Mouse (Mus musculus): ENCODE measurements around the gene Mboat2. TPM values are rescaled to one million over a fixed set of nuclear protein-coding genes. Genes with fewer than 3 reads are reported as not detected.

The Mboat2 gene
- polyA plus RNA-seq, 1 experiment: 6.2 TPM

DNA sequence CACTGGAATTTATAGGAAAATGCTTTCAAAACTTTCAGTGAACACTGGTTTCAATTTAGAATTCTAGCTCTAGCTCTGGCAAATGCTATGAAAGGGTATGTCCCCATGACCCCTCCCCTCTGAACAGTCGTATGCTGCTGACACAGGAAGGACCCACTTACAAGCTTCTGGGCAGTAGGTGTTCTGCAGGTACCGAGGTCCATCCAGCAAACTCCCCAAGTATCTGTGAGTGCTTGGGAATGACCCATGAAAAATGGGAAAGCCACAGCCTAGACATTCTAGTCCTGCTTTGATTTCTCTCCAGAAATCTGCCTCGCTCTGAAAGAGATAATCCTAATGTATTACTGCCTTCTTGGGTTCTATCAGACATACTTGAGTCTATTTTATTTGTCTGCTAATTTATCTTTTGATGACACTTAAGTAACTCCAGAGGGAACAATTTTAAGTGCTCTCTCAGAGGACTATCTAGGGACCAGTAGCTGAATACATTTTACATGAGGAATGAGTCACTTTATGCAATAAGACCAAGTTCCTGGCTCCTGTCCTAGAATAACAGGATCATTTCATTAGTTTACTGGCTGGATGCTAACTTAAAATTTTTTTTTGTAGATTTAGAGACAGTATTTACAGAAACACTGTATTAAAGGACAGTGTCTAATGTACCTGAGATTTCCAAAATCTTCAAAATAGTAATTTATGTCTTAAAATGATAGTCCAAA, 6.9 kb upstream of the Mboat2 start:
- Histone ChIP-seq H3K36me3 (ENCODE audit: control insufficient read depth, insufficient read depth, low read length) (no peaks in the 10 kb centered on the region), H3K4me3 (ENCODE audit: insufficient read depth, low read depth, low read length) (no peak overlapping the region)
- DNase-seq: peak; percentile 46

DNA sequence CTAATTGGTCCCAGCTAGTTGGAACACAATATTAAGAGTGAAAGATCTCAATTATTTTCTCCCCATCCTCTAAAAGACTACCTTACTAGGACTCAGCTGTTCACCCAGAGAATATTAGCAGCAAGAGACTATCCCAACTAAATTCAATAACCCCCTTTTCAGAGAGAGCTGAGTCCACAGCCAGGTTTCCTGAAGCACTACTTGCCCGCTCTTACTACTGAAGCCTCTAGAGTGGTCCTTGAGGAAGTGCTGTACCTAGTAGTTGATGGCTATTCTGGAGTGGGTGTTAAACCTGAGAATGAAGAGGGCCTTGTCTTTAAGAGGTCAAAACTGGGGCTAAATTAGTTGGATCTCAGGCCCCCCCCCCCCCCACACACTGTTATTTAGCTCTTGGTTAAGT, 593 bp upstream of the Mboat2 start:
- Histone ChIP-seq H3K4me3 (ENCODE audit: insufficient read depth, low read depth, low read length) (no peak overlapping the region), H3K4me1 (ENCODE audit: control insufficient read depth, insufficient read depth, low read length) (no peaks in the 10 kb centered on the region), H3K36me3 (ENCODE audit: control insufficient read depth, insufficient read depth, low read length) (no peaks in the 10 kb centered on the region), H3K27me3 (replicated peaks; ENCODE audit: control insufficient read depth, insufficient read depth, low read length) (no peaks in the 10 kb centered on the region), H3K27ac (ENCODE audit: insufficient read depth, low read depth, low read length) (no peak overlapping the region)
- no peak for TF ChIP-seq POLR2A (IDR thresholded peaks at IDR 0.05; ENCODE audit: low read depth, low read length)
- TF ChIP-seq CTCF (conservative IDR thresholded peaks at IDR 0.05; ENCODE audit: insufficient read depth, insufficient read length, low read depth, low read length): no peak
- 100% methylated on average over 1 of the region's 1 CpGs for WGBS
- DNase-seq: no peak

More for the DNA sequence above, 6.9 kb upstream of the Mboat2 start:
- TF ChIP-seq CTCF (conservative IDR thresholded peaks at IDR 0.05; ENCODE audit: insufficient read depth, insufficient read length, low read depth, low read length): no peak
- no peak for TF ChIP-seq POLR2A (IDR thresholded peaks at IDR 0.05; ENCODE audit: low read depth, low read length)
- H3K4me1 ChIP-seq (ENCODE audit: control insufficient read depth, insufficient read depth, low read length): no peaks in the 10 kb centered on the region
- no peak overlapping the region for H3K27ac ChIP-seq (ENCODE audit: insufficient read depth, low read depth, low read length)
- 71% methylated on average over 3 of the region's 3 CpGs for WGBS
- no peaks in the 10 kb centered on the region for H3K27me3 ChIP-seq (replicated peaks; ENCODE audit: control insufficient read depth, insufficient read depth, low read length)

- WGBS: under 1% methylated on average over 92 of the region's 95 CpGs
- peak overlapping the region; percentile 60 for H3K27ac ChIP-seq (ENCODE audit: insufficient read depth, low read depth, low read length)
- H3K27me3 ChIP-seq (replicated peaks; ENCODE audit: control insufficient read depth, insufficient read depth, low read length): no peaks in the 10 kb centered on the region
- TF ChIP-seq POLR2A (IDR thresholded peaks at IDR 0.05; ENCODE audit: low read depth, low read length) (no peak), CTCF (conservative IDR thresholded peaks at IDR 0.05; ENCODE audit: insufficient read depth, insufficient read length, low read depth, low read length) (no peak)
- H3K4me1 ChIP-seq (ENCODE audit: control insufficient read depth, insufficient read depth, low read length): no peaks in the 10 kb centered on the region
- peak overlapping the region; percentile 95 for H3K4me3 ChIP-seq (ENCODE audit: insufficient read depth, low read depth, low read length)
- peak; percentile 81 for DNase-seq
- H3K36me3 ChIP-seq (ENCODE audit: control insufficient read depth, insufficient read depth, low read length): no peaks in the 10 kb centered on the region
These were observed 679 bp downstream of the Mboat2 start for GRCm38 (mm10) chr12:24831153-24831963.

- TF ChIP-seq CTCF (conservative IDR thresholded peaks at IDR 0.05; ENCODE audit: insufficient read depth, insufficient read length, low read depth, low read length) (no peak), POLR2A (IDR thresholded peaks at IDR 0.05; ENCODE audit: low read depth, low read length) (no peak)
- no peaks in the 10 kb centered on the region for H3K27me3 ChIP-seq (replicated peaks; ENCODE audit: control insufficient read depth, insufficient read depth, low read length)
- H3K36me3 ChIP-seq (ENCODE audit: control insufficient read depth, insufficient read depth, low read length): no peaks in the 10 kb centered on the region
- WGBS: 1% methylated on average over 32 of the region's 32 CpGs
- DNase-seq: peak; percentile 19
- H3K4me3 ChIP-seq (ENCODE audit: insufficient read depth, low read depth, low read length): peak overlapping the region; percentile 95
- H3K4me1 ChIP-seq (ENCODE audit: control insufficient read depth, insufficient read depth, low read length): no peaks in the 10 kb centered on the region
- no peak overlapping the region for H3K27ac ChIP-seq (ENCODE audit: insufficient read depth, low read depth, low read length)
These were observed 1.3 kb downstream of the Mboat2 start for GRCm38 (mm10) chr12:24831964-24832427.

GRCm38 (mm10) chr12:24832438-24832837, 1.8 kb downstream of the Mboat2 start:
- Histone ChIP-seq H3K27ac (ENCODE audit: insufficient read depth, low read depth, low read length) (no peak overlapping the region), H3K27me3 (replicated peaks; ENCODE audit: control insufficient read depth, insufficient read depth, low read length) (no peaks in the 10 kb centered on the region), H3K4me1 (ENCODE audit: control insufficient read depth, insufficient read depth, low read length) (no peaks in the 10 kb centered on the region), H3K4me3 (ENCODE audit: insufficient read depth, low read depth, low read length) (peak overlapping the region; percentile 95), H3K36me3 (ENCODE audit: control insufficient read depth, insufficient read depth, low read length) (no peaks in the 10 kb centered on the region)
- TF ChIP-seq CTCF (conservative IDR thresholded peaks at IDR 0.05; ENCODE audit: insufficient read depth, insufficient read length, low read depth, low read length) (no peak), POLR2A (IDR thresholded peaks at IDR 0.05; ENCODE audit: low read depth, low read length) (no peak)
- no peak for DNase-seq
- 47% methylated on average over 2 of the region's 2 CpGs for WGBS

DNA sequence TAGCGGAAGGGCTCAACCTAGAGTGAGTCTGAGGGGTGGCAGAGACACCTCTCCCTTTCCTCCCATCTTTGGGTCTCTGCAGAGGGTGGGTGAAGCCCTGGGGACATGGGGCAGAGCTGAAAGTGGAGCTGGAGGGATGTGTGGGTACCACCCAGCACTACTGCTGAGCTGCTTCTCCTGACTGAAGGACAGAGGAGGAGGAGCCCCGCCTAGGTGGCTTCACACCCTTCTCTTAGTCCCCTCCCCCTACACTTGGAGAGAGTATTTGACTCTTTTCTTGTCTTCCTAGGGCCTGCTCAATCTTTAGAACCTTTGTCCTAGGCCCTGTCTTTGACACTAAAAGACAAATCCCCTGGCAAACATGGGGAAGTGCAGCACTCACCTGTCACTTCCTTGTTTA, 7.3 kb downstream of the Mboat2 start:
- Histone ChIP-seq H3K4me3 (ENCODE audit: insufficient read depth, low read depth, low read length) (no peak overlapping the region), H3K36me3 (ENCODE audit: control insufficient read depth, insufficient read depth, low read length) (no peaks in the 10 kb centered on the region), H3K4me1 (ENCODE audit: control insufficient read depth, insufficient read depth, low read length) (peaks cover 2% of the 10 kb centered on the region; the same call in 1 of the 2 replicates), H3K27ac (ENCODE audit: insufficient read depth, low read depth, low read length) (no peak overlapping the region), H3K27me3 (replicated peaks; ENCODE audit: control insufficient read depth, insufficient read depth, low read length) (no peaks in the 10 kb centered on the region)
- TF ChIP-seq CTCF (conservative IDR thresholded peaks at IDR 0.05; ENCODE audit: insufficient read depth, insufficient read length, low read depth, low read length): no peak
- TF ChIP-seq POLR2A (IDR thresholded peaks at IDR 0.05; ENCODE audit: low read depth, low read length): no peak
- 94% methylated on average over 2 of the region's 2 CpGs for WGBS
- DNase-seq: no peak

Measured in kidney, adult 2 months (tissue).